Mouse (Mus musculus) myocyte (in vitro differentiated cells): Measurements from ENCODE around the gene Cdh11. TPM values are rescaled to one million over a fixed set of nuclear protein-coding genes. Genes with fewer than 3 reads are reported as not detected.

ENCODE experiments used
- H3K27me3 ChIP-seq: one replicate; pipeline ENCODE4 v1.6.1; 2011; ENCODE audit not compliant: control insufficient read depth, insufficient read depth, insufficient read length
- H3K36me3 ChIP-seq: one replicate; pipeline ENCODE4 v1.6.1; 2011; ENCODE audit not compliant: control insufficient read depth, insufficient read depth
- H3K4me2 ChIP-seq: one replicate; pipeline ENCODE4 v1.6.1; 2011; ENCODE audit warnings: low read depth, control low read depth
- H3K4me3 ChIP-seq: one replicate; pipeline ENCODE4 v1.5.1; 2011; ENCODE audit warnings: mild to moderate bottlenecking, control low read depth, moderate library complexity
- H3K79me2 ChIP-seq: one replicate; pipeline ENCODE4 v1.6.1; 2011; ENCODE audit not compliant: control insufficient read depth, insufficient read depth
- H3ac ChIP-seq: one replicate; pipeline ENCODE4 v1.6.1; 2011; ENCODE audit not compliant: control insufficient read depth, insufficient read length
- CEBPB ChIP-seq: IDR thresholded peaks from 2 replicates; pipeline ENCODE4 v1.6.1; 2011; ENCODE audit warnings: mild to moderate bottlenecking, moderate library complexity; ENCODE audit not compliant: poor library complexity, insufficient read depth, severe bottlenecking
- E2F4 ChIP-seq: IDR thresholded peaks from one replicate; pipeline ENCODE4 v1.6.1; 2011; ENCODE audit warnings: mild to moderate bottlenecking, control low read depth, moderate library complexity; ENCODE audit not compliant: insufficient read depth
- MAX ChIP-seq: IDR thresholded peaks from one replicate; pipeline ENCODE4 v1.6.1; 2011; ENCODE audit warnings: low read depth, mild to moderate bottlenecking, control low read depth
- MYOD1 ChIP-seq, 3 experiments: IDR thresholded peaks; one replicate each; pipeline ENCODE4 v1.6.1; 2011; ENCODE audit warnings: control low read depth in 2 of 3, low read depth in 2 of 3, mild to moderate bottlenecking in 2 of 3, moderate library complexity in 1 of 3; ENCODE audit not compliant: insufficient read length in 2 of 3, control insufficient read depth in 1 of 3
- MYOG ChIP-seq, 3 experiments: IDR thresholded peaks; one replicate each; pipeline ENCODE4 v1.6.1; 2011; ENCODE audit warnings: control low read depth in 2 of 3, low read depth in 2 of 3, mild to moderate bottlenecking in 2 of 3; ENCODE audit not compliant: insufficient read length in 2 of 3, control insufficient read depth in 1 of 3, insufficient read depth in 1 of 3
- POLR2A ChIP-seq: IDR thresholded peaks from one replicate; pipeline ENCODE4 v1.6.1; 2011; ENCODE audit warnings: low read depth, mild to moderate bottlenecking, control low read depth, moderate library complexity; ENCODE audit not compliant: insufficient read length
- POLR2AphosphoS2 ChIP-seq: IDR thresholded peaks from one replicate; pipeline ENCODE4 v1.6.1; 2011; ENCODE audit warnings: low read depth, control low read depth; ENCODE audit not compliant: insufficient read length
- REST ChIP-seq: IDR thresholded peaks from one replicate; pipeline ENCODE4 v1.6.1; 2011; ENCODE audit warnings: mild to moderate bottlenecking, control low read depth, moderate library complexity; ENCODE audit not compliant: insufficient read depth, insufficient read length
- SRF ChIP-seq: IDR thresholded peaks from one replicate; pipeline ENCODE4 v1.6.1; 2011; ENCODE audit warnings: low read depth; ENCODE audit not compliant: control insufficient read depth, insufficient read length
- TCF12 ChIP-seq: IDR thresholded peaks from one replicate; pipeline ENCODE4 v1.6.1; 2011; ENCODE audit warnings: mild to moderate bottlenecking, control low read depth; ENCODE audit not compliant: poor library complexity, insufficient read depth, severe bottlenecking
- TCF3 ChIP-seq: IDR thresholded peaks from one replicate; pipeline ENCODE4 v1.6.1; 2011; ENCODE audit warnings: low read depth, control low read depth; ENCODE audit not compliant: insufficient read length
- USF1 ChIP-seq: IDR thresholded peaks from one replicate; pipeline ENCODE4 v1.6.1; 2011; ENCODE audit warnings: low read depth, mild to moderate bottlenecking, control low read depth, moderate library complexity
- polyA plus RNA-seq: library from polyadenylated mRNA; unstranded; fragments of >200 nt; fragmentation: generic; extraction: Trizol; gene quantifications from one replicate; pipeline ENCODE4 v1.2.1, GENCODE M21; 2012; ENCODE audit warnings: missing spikeins

Cdh11 gene
- polyA plus RNA-seq, 1 experiment, result 6.1 TPM

GRCm38 (mm10) chr8:102656529-102656928 is 128.9 kb downstream of the Cdh11 start:
- no peaks in the 10 kb centered on the region for H3K27me3 ChIP-seq
- H3K4me3 ChIP-seq, result no peak overlapping the region
- H3K36me3 ChIP-seq, result no peaks in the 10 kb centered on the region
- H3K79me2 ChIP-seq, result no peaks in the 10 kb centered on the region
- no peak overlapping the region for H3ac ChIP-seq
- TF ChIP-seq MYOD1 (IDR thresholded peaks at IDR 0.05; ENCODE audit: control insufficient read depth in 1 of 3, insufficient read length in 2 of 3, low read depth in 2 of 3) (no peak), POLR2A (no peak), MYOG (IDR thresholded peaks at IDR 0.05; ENCODE audit: control insufficient read depth in 1 of 3, insufficient read depth in 1 of 3, insufficient read length in 2 of 3, low read depth in 2 of 3) (no peak), E2F4 (no peak), POLR2AphosphoS2 (no peak), TCF3 (no peak), USF1 (no peak), TCF12 (no peak), REST (no peak), CEBPB (no peak), MAX (no peak), SRF (no peak)
- H3K4me2 ChIP-seq, result no peak overlapping the region

- H3K4me2 ChIP-seq, result no peak overlapping the region
- H3K79me2 ChIP-seq, result no peaks in the 10 kb centered on the region
- H3K4me3 ChIP-seq, result no peak overlapping the region
- no peaks in the 10 kb centered on the region for H3K27me3 ChIP-seq
- no peak for TF ChIP-seq CEBPB
- no peak overlapping the region for H3ac ChIP-seq
- H3K36me3 ChIP-seq, result no peaks in the 10 kb centered on the region
These were observed 133.5 kb downstream of the Cdh11 start for GRCm38 (mm10) chr8:102651964-102652363.

DNA sequence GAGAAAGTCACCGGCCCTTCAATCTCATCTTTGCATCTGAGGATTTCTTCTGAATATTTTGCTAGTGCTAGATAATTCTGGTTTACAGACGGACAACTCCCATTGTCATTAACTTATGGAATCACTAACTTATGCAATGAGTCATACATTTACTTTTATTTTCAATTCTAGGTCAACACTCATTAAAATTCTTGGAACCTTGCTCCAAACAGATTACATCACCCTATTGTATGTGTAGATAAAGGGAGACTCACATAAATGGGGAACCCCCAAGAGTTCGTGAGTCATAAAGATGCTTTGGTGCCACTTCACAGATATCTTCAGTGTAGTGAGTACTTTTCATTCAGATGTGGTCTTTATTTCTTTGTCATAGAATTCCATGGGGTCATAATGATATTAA is 158.3 kb downstream of the Cdh11 start:
- no peaks in the 10 kb centered on the region for H3K79me2 ChIP-seq
- no peak overlapping the region for H3K4me2 ChIP-seq
- TF ChIP-seq CEBPB (no peak), USF1 (no peak), MYOG (IDR thresholded peaks at IDR 0.05; ENCODE audit: control insufficient read depth in 1 of 3, insufficient read depth in 1 of 3, insufficient read length in 2 of 3, low read depth in 2 of 3) (no peak), TCF12 (no peak), MAX (no peak), MYOD1 (IDR thresholded peaks at IDR 0.05; ENCODE audit: control insufficient read depth in 1 of 3, insufficient read length in 2 of 3, low read depth in 2 of 3) (no peak), POLR2AphosphoS2 (no peak), POLR2A (no peak), SRF (no peak), REST (no peak), TCF3 (no peak), E2F4 (no peak)
- no peaks in the 10 kb centered on the region for H3K36me3 ChIP-seq
- H3ac ChIP-seq, result no peak overlapping the region
- no peaks in the 10 kb centered on the region for H3K27me3 ChIP-seq
- no peak overlapping the region for H3K4me3 ChIP-seq

DNA sequence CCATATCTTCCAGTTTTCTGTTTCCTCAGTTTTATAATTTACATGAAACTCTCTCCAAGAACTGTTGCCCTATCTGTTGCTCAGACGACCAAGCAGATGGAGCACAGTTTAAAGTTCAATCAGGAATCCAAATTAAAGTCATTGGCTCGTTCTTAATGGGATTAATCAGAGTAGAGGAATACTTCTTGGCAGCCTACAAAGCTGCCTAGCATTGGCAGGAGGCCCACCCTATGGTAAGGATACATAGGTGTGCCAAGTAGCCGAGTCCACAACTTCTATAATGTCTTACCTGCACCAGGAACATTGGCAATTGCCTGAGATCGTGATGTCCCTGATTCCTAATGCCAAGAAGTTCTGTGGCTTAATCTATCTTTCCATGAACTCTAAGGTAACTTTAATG is 173.3 kb downstream of the Cdh11 start:
- no peaks in the 10 kb centered on the region for H3K36me3 ChIP-seq
- H3ac ChIP-seq, result no peak overlapping the region
- no peaks in the 10 kb centered on the region for H3K27me3 ChIP-seq
- H3K4me2 ChIP-seq, result no peak overlapping the region
- H3K79me2 ChIP-seq, result no peaks in the 10 kb centered on the region
- no peak overlapping the region for H3K4me3 ChIP-seq
- TF ChIP-seq REST, result no peak
- no peak for TF ChIP-seq CEBPB
- TF ChIP-seq SRF, result no peak
- no peak for TF ChIP-seq MAX
- no peak for TF ChIP-seq MYOD1 (IDR thresholded peaks at IDR 0.05; ENCODE audit: control insufficient read depth in 1 of 3, insufficient read length in 2 of 3, low read depth in 2 of 3)
- TF ChIP-seq POLR2AphosphoS2, result no peak
- TF ChIP-seq POLR2A, result no peak
- TF ChIP-seq TCF3, result no peak
- no peak for TF ChIP-seq USF1
- TF ChIP-seq MYOG (IDR thresholded peaks at IDR 0.05; ENCODE audit: control insufficient read depth in 1 of 3, insufficient read depth in 1 of 3, insufficient read length in 2 of 3, low read depth in 2 of 3), result no peak
- no peak for TF ChIP-seq TCF12

DNA sequence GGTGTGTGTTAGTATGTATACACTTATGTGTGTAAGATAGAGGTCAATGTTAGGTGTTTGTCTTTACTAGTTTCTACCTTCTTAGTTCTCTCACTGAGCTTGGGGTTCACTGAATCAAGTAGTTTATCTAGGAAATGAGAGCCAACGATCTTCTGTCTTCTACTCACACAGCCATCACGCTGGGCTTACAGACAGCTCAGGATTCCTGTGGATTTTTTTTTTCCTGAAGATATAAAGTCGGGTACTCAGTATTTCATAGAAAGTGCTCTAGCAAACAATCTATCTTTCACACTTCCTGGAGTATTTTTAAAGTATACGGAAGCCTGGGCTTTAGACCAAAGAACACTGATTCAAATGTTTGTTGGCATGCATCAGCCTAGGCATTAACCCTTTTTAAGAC is 184.1 kb downstream of the Cdh11 start:
- no peak overlapping the region for H3K4me3 ChIP-seq
- no peaks in the 10 kb centered on the region for H3K79me2 ChIP-seq
- H3K27me3 ChIP-seq, result no peaks in the 10 kb centered on the region
- no peak overlapping the region for H3ac ChIP-seq
- TF ChIP-seq SRF (no peak), USF1 (no peak), MYOD1 (IDR thresholded peaks at IDR 0.05; ENCODE audit: control insufficient read depth in 1 of 3, insufficient read length in 2 of 3, low read depth in 2 of 3) (no peak), MAX (no peak), MYOG (IDR thresholded peaks at IDR 0.05; ENCODE audit: control insufficient read depth in 1 of 3, insufficient read depth in 1 of 3, insufficient read length in 2 of 3, low read depth in 2 of 3) (no peak), POLR2AphosphoS2 (no peak), TCF12 (no peak), E2F4 (no peak), POLR2A (no peak), CEBPB (no peak), TCF3 (no peak), REST (no peak)
- H3K36me3 ChIP-seq, result no peaks in the 10 kb centered on the region
- H3K4me2 ChIP-seq, result no peak overlapping the region
